Mouse (Mus musculus) kidney, adult 2 months (tissue): Measurements from ENCODE around the gene Kcna2. TPM values are rescaled to one million over a fixed set of nuclear protein-coding genes. Genes with fewer than 3 reads are reported as not detected.

Experiments used
- DNase-seq: peaks from one replicate; pipeline ENCODE4 v3.0.0; 2021
- H3K27ac ChIP-seq: fragments of 200-500 bp; 2 replicates; pipeline ENCODE4 v1.5.1; 2012; ENCODE audit warnings: low read depth, low read length, control low read depth, inconsistent platforms; ENCODE audit not compliant: insufficient read depth
- H3K27me3 ChIP-seq: fragments of 200-500 bp; replicated peaks from 2 replicates; pipeline ENCODE4 v1.6.1; 2012; ENCODE audit warnings: mild to moderate bottlenecking, moderate library complexity, low read length, inconsistent platforms; ENCODE audit not compliant: control insufficient read depth, insufficient read depth
- H3K36me3 ChIP-seq: fragments of 200-500 bp; 2 replicates; pipeline ENCODE4 v1.6.1; 2012; ENCODE audit warnings: mild to moderate bottlenecking, moderate library complexity, low read length, inconsistent platforms; ENCODE audit not compliant: control insufficient read depth, insufficient read depth
- H3K4me1 ChIP-seq: fragments of 200-500 bp; 2 replicates; pipeline ENCODE4 v1.6.1; 2011; ENCODE audit warnings: low read length; ENCODE audit not compliant: control insufficient read depth, insufficient read depth
- H3K4me3 ChIP-seq: fragments of 200-500 bp; 2 replicates; pipeline ENCODE4 v1.5.1; 2011; ENCODE audit warnings: mild to moderate bottlenecking, low read depth, low read length, control low read depth; ENCODE audit not compliant: insufficient read depth
- CTCF ChIP-seq: fragments of 200-500 bp; conservative IDR thresholded peaks from 2 replicates; pipeline ENCODE4 v1.5.1; 2011; ENCODE audit warnings: low read depth, mild to moderate bottlenecking, control low read depth, low read length, moderate library complexity, mixed read lengths; ENCODE audit not compliant: insufficient read depth, insufficient read length
- POLR2A ChIP-seq: fragments of 200-500 bp; IDR thresholded peaks from one replicate; pipeline ENCODE4 v1.6.1; 2011; ENCODE audit warnings: low read depth, low read length, control low read depth
- WGBS: fragments of 180-500 bp; shearing (Covaris S2); methylation state at CpG from one replicate; pipeline ENCODE4 v1.1.7; 2018; 5-methylcytosine and 5-hydroxymethylcytosine counted together
- polyA plus RNA-seq: library from polyadenylated mRNA; depleted of rRNA; stranded (reverse); fragments of >200 nt; gene quantifications from 2 replicates; pipeline ENCODE4 v1.2.3, GENCODE M21; 2012

Gene Kcna2
- polyA plus RNA-seq, 1 experiment: 0.34 TPM

DNA sequence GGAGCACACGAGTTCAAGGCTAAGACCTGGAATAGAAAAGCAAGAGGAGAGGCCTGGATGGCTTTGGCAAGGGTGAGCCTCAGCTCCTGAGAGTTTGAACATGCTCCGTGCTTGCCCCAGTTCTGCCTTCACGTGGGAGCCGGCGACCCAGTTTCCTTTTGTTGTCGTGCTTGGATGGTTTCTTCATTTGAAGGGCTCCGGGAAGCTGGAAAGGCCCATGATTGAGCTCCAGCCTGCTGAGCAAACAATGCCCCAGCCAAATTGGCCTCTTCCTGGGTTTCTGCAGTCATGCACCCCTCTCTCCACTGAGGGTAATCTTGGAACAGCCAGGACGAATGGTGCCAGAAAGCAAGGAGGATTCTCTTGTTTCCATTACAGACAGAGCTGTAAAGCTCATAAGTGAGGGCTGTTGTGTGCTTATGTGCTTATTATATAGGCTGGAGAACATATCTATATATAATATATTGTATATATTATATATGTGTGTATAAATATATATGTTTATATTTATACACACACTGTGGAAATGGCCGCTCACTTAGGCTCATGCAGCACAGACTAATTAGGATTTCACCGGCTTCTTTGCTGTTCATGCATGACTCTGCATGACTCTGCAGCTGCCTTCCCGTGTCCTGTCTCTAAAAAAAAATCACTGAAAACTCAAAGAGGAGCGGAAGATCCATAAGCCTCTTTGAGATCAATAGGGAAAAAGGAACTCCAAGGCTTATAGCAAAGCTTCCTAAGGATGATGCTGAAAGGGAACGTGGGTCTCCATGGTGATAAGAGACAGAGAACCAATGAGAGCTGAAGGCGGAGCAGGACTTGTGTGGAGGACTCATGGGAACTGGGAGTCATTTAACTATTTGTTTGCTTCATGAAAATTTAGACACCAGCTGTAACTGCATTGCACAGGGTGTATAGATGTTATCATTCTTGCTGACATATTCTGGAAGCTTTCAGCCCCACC, 13.1 kb downstream of the Kcna2 start:
- Histone ChIP-seq H3K36me3 (no peaks in the 10 kb centered on the region), H3K27me3 (no peaks in the 10 kb centered on the region), H3K27ac (no peak overlapping the region), H3K4me1 (no peaks in the 10 kb centered on the region), H3K4me3 (no peak overlapping the region)
- TF ChIP-seq CTCF (no peak), POLR2A (no peak)
- 36% methylated on average over 14 of the region's 14 CpGs for WGBS
- DNase-seq: no peak

DNA sequence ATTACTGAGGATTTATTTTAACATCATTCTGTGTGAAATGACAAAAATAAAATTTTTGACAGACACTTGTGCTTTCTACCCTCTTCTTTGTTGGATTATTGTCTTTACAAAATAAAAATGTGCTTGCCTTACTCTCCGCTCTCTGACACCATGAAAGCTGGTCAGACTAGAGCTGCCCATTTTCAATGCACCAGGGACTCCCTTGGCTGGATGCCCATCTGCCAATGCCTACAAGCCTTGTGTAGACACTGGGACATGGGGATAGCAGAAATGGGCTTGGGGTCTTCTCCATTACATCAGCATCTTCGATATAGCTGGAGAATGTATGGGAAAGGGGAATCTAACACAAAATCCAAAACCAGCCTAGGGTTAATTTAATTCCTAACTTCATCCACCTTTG, 14.0 kb downstream of the Kcna2 start:
- no peak for DNase-seq
- WGBS: 82% methylated on average over 2 of the region's 2 CpGs

DNA sequence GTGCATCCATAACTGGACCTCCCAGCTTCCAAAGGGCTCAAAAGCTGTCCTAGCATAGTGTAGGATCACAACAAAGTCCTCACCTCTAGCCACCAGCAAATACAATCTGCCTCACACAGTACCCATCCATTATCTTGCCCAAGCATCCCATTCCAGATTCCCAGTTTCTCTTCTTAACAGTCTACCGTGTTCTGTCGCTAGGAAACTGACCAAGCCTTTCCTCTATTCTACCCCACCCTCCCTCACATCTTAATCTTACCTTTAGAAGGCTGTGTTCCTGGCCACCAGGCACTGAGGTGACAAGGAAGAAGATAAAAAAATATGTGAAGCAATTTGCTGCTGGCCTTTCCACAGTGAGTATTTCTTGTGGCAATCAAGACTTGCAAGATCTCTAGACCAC, 14.8 kb downstream of the Kcna2 start:
- no peak for DNase-seq
- H3K27me3 ChIP-seq: no peaks in the 10 kb centered on the region
- no peak overlapping the region for H3K27ac ChIP-seq
- WGBS: 74% methylated on average over 2 of the region's 2 CpGs
- no peak for TF ChIP-seq POLR2A
- no peak for TF ChIP-seq CTCF
- no peak overlapping the region for H3K4me3 ChIP-seq
- no peaks in the 10 kb centered on the region for H3K4me1 ChIP-seq
- H3K36me3 ChIP-seq: no peaks in the 10 kb centered on the region

More for the DNA sequence above, 14.0 kb downstream of the Kcna2 start:
- no peak for TF ChIP-seq CTCF
- no peak for TF ChIP-seq POLR2A
- Histone ChIP-seq H3K27ac (no peak overlapping the region), H3K27me3 (no peaks in the 10 kb centered on the region), H3K4me3 (no peak overlapping the region), H3K4me1 (no peaks in the 10 kb centered on the region), H3K36me3 (no peaks in the 10 kb centered on the region)

DNA sequence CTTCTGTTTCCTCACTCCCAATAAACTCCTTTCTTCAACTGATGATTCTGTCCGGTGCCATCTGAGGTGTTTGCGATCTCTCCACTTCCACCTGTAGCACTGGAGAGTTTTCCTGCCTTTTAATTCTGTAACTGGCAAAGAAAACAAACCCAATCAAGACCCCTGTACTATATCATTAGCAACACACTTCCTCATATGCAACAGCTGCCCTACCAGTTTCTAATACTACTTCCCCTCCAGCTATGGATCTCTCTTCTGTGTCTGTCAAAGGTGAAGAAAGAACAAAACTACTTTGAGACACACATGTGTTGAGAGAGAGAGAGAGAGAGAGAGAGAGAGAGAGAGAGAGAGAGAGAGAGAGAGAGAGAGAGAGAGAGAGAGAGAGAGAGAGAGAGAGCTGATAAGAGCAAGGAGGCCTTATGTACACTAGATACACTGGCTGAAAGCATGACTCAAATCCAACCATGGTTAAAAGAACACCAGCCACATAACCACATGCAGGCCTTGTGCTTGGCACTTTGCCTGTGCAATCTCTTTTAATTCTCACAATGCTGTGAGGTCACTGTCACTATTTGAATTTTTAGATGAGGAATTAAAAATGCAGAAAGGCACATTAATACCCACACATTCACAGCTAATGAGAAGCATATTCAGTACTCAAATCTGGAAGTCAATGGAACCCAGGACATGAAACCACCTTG, 19.1 kb downstream of the Kcna2 start:
- Histone ChIP-seq H3K4me1 (no peaks in the 10 kb centered on the region), H3K27ac (no peak overlapping the region), H3K36me3 (no peaks in the 10 kb centered on the region), H3K27me3 (no peaks in the 10 kb centered on the region), H3K4me3 (no peak overlapping the region)
- WGBS: 87% methylated on average over 2 of the region's 2 CpGs
- no peak for DNase-seq
- TF ChIP-seq POLR2A (no peak), CTCF (no peak)

DNA sequence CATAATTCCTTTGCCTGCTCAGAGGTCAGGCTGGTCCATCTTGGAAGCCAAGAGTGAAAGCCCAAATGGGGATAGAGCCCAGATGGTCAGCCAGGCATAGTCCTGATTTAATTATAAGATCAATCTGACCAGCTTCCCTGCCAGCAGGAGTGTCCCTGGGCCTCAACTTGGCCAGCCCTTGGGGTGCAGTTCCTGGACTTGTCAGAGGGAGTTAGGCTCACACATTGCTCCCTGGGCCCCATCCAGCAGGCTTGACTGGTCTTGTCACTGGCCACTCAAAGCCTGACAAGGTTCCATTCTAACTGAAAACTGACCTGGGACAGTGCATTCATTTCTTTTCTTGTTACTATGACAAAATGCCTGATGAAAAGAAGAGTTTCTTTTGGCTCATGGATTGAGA, 21.4 kb downstream of the Kcna2 start:
- Histone ChIP-seq H3K4me1 (no peaks in the 10 kb centered on the region), H3K27ac (no peak overlapping the region), H3K4me3 (no peak overlapping the region), H3K27me3 (no peaks in the 10 kb centered on the region), H3K36me3 (no peaks in the 10 kb centered on the region)
- TF ChIP-seq POLR2A: no peak
- TF ChIP-seq CTCF: no peak
- no peak for DNase-seq

DNA sequence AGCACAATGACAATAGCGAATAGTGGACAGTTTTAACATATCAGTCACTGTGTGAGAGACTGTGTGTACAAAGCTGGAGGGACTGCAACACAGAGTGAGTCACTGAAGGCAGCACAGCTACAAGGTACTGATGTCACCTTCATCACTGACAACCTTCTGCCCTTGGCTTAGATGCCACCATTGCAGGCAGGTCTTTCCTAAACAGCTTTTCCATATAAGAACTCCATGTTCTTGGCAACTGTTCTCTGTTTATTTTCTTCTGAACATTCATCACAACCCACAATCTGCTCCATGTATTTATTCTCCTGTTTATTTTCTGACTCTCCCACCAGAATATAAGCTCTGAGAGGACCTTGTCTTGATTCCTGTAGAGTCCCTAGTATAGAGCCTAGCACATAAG, 26.7 kb downstream of the Kcna2 start:
- no peak for DNase-seq
- no peaks in the 10 kb centered on the region for H3K27me3 ChIP-seq
- H3K27ac ChIP-seq: no peak overlapping the region
- H3K4me1 ChIP-seq: no peaks in the 10 kb centered on the region
- WGBS: 71% methylated on average over 1 of the region's 1 CpGs
- H3K36me3 ChIP-seq: no peaks in the 10 kb centered on the region
- TF ChIP-seq POLR2A (no peak), CTCF (no peak)
- no peak overlapping the region for H3K4me3 ChIP-seq

DNA sequence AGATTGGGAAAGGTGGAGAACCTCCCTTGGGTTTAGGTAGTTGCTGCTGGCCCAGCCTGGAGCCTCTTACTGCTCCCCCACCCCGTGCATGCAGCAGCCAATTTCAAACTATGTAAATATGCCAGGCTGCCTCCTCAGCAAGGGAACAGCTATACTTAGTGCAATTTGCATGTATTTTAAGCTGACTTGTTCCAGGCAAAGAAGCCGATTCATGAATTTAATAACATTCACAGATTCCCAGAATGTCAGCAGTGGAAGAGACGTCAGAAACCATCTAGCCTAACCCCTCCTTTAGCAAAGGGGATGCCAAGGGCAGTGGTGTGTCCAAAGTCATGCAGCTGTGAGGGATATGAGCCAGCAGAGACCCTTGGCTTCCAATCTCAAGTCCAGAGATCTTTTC, 27.5 kb downstream of the Kcna2 start:
- Histone ChIP-seq H3K4me1 (no peaks in the 10 kb centered on the region), H3K27ac (peak overlapping the region; percentile 23; the same call in 1 of the 2 replicates), H3K36me3 (no peaks in the 10 kb centered on the region), H3K4me3 (no peak overlapping the region), H3K27me3 (no peaks in the 10 kb centered on the region)
- peak; percentile 12 for DNase-seq
- no peak for TF ChIP-seq CTCF
- TF ChIP-seq POLR2A: no peak
- 48% methylated on average over 3 of the region's 3 CpGs for WGBS
